Mouse (Mus musculus) midbrain, postnatal 0 days (tissue): ENCODE measurements at regions not wholly inside any gene's neighbourhood (a gene's known extent, or its start where the extent isn't known, plus 50 kb on each side); places are given as distances from the start of the nearest gene placed in this dataset.

Experiments used
- ATAC-seq: fragments of 200-750 bp; cut with Nextera tagmentation; 2 replicates; pipeline ENCODE4 v1.8.0; 2017; ENCODE audit warnings: moderate number of reproducible peaks, mild to moderate bottlenecking, moderate TSS enrichment, moderate library complexity; ENCODE audit not compliant: low FRiP score
- DNase-seq: peaks from one replicate; pipeline ENCODE4 v3.0.0-alpha.2; 2015; ENCODE audit warnings: low spot score
- H3K27ac ChIP-seq: fragments of 300-500 bp; sonication (generic); 2 replicates; pipeline ENCODE4 v1.5.1; 2014; ENCODE audit warnings: low read depth, mild to moderate bottlenecking, low read length, mixed read lengths
- H3K27me3 ChIP-seq: fragments of 300-500 bp; sonication (generic); 2 replicates; pipeline ENCODE4 v1.6.1; 2014; ENCODE audit warnings: low read length, control low read depth, mixed read lengths; ENCODE audit not compliant: insufficient read depth
- H3K36me3 ChIP-seq: fragments of 300-500 bp; sonication (generic); 2 replicates; pipeline ENCODE4 v1.6.1; 2014; ENCODE audit warnings: low read length, control low read depth, mixed read lengths; ENCODE audit not compliant: insufficient read depth
- H3K4me1 ChIP-seq: fragments of 300-500 bp; sonication (generic); 2 replicates; pipeline ENCODE4 v1.6.1; 2014; ENCODE audit warnings: mild to moderate bottlenecking, control low read depth, antibody characterized with exemption, low read length, mixed read lengths; ENCODE audit not compliant: insufficient read depth
- H3K4me2 ChIP-seq: fragments of 300-500 bp; sonication (generic); 2 replicates; pipeline ENCODE4 v1.6.1; 2014; ENCODE audit warnings: low read depth, mild to moderate bottlenecking, low read length, mixed read lengths; ENCODE audit not compliant: poor library complexity, severe bottlenecking
- H3K4me3 ChIP-seq: fragments of 300-500 bp; sonication (generic); 2 replicates; pipeline ENCODE4 v1.5.1; 2014; ENCODE audit warnings: low read depth, mild to moderate bottlenecking, low read length, moderate library complexity
- H3K9ac ChIP-seq: fragments of 300-500 bp; sonication (generic); replicated peaks from 2 replicates; pipeline ENCODE4 v1.6.1; 2014; ENCODE audit warnings: mild to moderate bottlenecking, low read length, moderate library complexity, mixed read lengths; ENCODE audit not compliant: poor library complexity, severe bottlenecking
- H3K9me3 ChIP-seq: fragments of 300-500 bp; sonication (generic); 2 replicates; pipeline ENCODE4 v1.6.1; 2016; ENCODE audit warnings: low read length, control low read depth
- CTCF ChIP-seq: IDR thresholded peaks from 2 replicates; pipeline ENCODE4 v1.5.1; 2016; ENCODE audit warnings: antibody characterized with exemption, mild to moderate bottlenecking
- WGBS: fragments of 180-500 bp; shearing (Covaris S2); extraction: QIAGEN DNeasy Blood & Tissue Kit; methylation state at CpG from one replicate; pipeline ENCODE4 v1.1.7; 2014; 5-methylcytosine and 5-hydroxymethylcytosine counted together

- Histone ChIP-seq H3K4me1 (no peaks in the 10 kb centered on the region), H3K4me3 (no peak overlapping the region), H3K27ac (no peak overlapping the region), H3K9ac (no peak overlapping the region), H3K9me3 (no peaks in the 10 kb centered on the region), H3K4me2 (no peak overlapping the region), H3K27me3 (no peaks in the 10 kb centered on the region), H3K36me3 (no peaks in the 10 kb centered on the region)
- ATAC-seq, result no peak
- no peak for DNase-seq
- no peak for TF ChIP-seq CTCF
- 92% methylated on average over 8 of the region's 8 CpGs for WGBS
These were observed 54.2 kb upstream of the Ankfn1 start for GRCm38 (mm10) chr11:89831577-89832110.
